Mouse (Mus musculus): Measurements from ENCODE around the gene Ccdc88c. TPM values are rescaled to one million over a fixed set of nuclear protein-coding genes. Genes with fewer than 3 reads are reported as not detected.

Gene Ccdc88c
- polyA plus RNA-seq, 1 experiment from 2014 or later = 16.7 TPM

GRCm38 (mm10) chr12:101007968-101008481, 20.8 kb downstream of the Ccdc88c start:
- DNase-seq = no peak
- no peak for ATAC-seq (ENCODE audit: low FRiP score, low TSS enrichment)
- no peak overlapping the region for H3K9ac ChIP-seq (replicated peaks; ENCODE audit: low read length)

GRCm38 (mm10) chr12:101007427-101007826, 21.4 kb downstream of the Ccdc88c start:
- H3K27ac ChIP-seq (replicated peaks; ENCODE audit: low read depth, low read length) = no peak overlapping the region
- H3K27me3 ChIP-seq (ENCODE audit: control insufficient read depth, insufficient read depth, low read length) = no peaks in the 10 kb centered on the region
- H3K9ac ChIP-seq (replicated peaks; ENCODE audit: low read length) = no peak overlapping the region
- H3K36me3 ChIP-seq (ENCODE audit: control insufficient read depth, insufficient read depth, low read length) = no peaks in the 10 kb centered on the region
- DNase-seq = no peak
- ATAC-seq (ENCODE audit: low FRiP score, low TSS enrichment) = no peak
- H3K4me2 ChIP-seq (ENCODE audit: low read length) = no peak overlapping the region
- no peaks in the 10 kb centered on the region for H3K9me3 ChIP-seq (ENCODE audit: control insufficient read depth, low read length)
- H3K4me1 ChIP-seq (ENCODE audit: control insufficient read depth, insufficient read depth, low read length) = peaks cover 38% of the 10 kb centered on the region
- 84% methylated on average over 9 of the region's 9 CpGs for WGBS
- no peak overlapping the region for H3K4me3 ChIP-seq (replicated peaks; ENCODE audit: low read depth, low read length)

More at GRCm38 (mm10) chr12:101007968-101008481, 20.8 kb downstream of the Ccdc88c start:
- Histone ChIP-seq H3K27me3 (ENCODE audit: control insufficient read depth, insufficient read depth, low read length) (no peaks in the 10 kb centered on the region), H3K4me1 (ENCODE audit: control insufficient read depth, insufficient read depth, low read length) (peaks cover 40% of the 10 kb centered on the region), H3K4me3 (replicated peaks; ENCODE audit: low read depth, low read length) (no peak overlapping the region), H3K4me2 (ENCODE audit: low read length) (no peak overlapping the region), H3K9me3 (ENCODE audit: control insufficient read depth, low read length) (no peaks in the 10 kb centered on the region), H3K36me3 (ENCODE audit: control insufficient read depth, insufficient read depth, low read length) (no peaks in the 10 kb centered on the region), H3K27ac (replicated peaks; ENCODE audit: low read depth, low read length) (no peak overlapping the region)
- 25% methylated on average over 10 of the region's 10 CpGs for WGBS

- Histone ChIP-seq H3K4me1 (ENCODE audit: control insufficient read depth, insufficient read depth, low read length) (peaks cover 34% of the 10 kb centered on the region), H3K4me3 (replicated peaks; ENCODE audit: low read depth, low read length) (no peak overlapping the region), H3K9me3 (ENCODE audit: control insufficient read depth, low read length) (no peaks in the 10 kb centered on the region), H3K27ac (replicated peaks; ENCODE audit: low read depth, low read length) (no peak overlapping the region), H3K27me3 (ENCODE audit: control insufficient read depth, insufficient read depth, low read length) (no peaks in the 10 kb centered on the region), H3K36me3 (ENCODE audit: control insufficient read depth, insufficient read depth, low read length) (no peaks in the 10 kb centered on the region), H3K4me2 (ENCODE audit: low read length) (no peak overlapping the region), H3K9ac (replicated peaks; ENCODE audit: low read length) (no peak overlapping the region)
- ATAC-seq (ENCODE audit: low FRiP score, low TSS enrichment) (no peak), DNase-seq (no peak)
- 85% methylated on average over 12 of the region's 12 CpGs for WGBS
Measured at GRCm38 (mm10) chr12:101005665-101006420, 23.0 kb downstream of the Ccdc88c start.

GRCm38 (mm10) chr12:101004982-101005381, 23.9 kb downstream of the Ccdc88c start:
- DNase-seq = no peak
- Histone ChIP-seq H3K27ac (replicated peaks; ENCODE audit: low read depth, low read length) (no peak overlapping the region), H3K4me3 (replicated peaks; ENCODE audit: low read depth, low read length) (no peak overlapping the region), H3K4me1 (ENCODE audit: control insufficient read depth, insufficient read depth, low read length) (peaks cover 34% of the 10 kb centered on the region), H3K9me3 (ENCODE audit: control insufficient read depth, low read length) (no peaks in the 10 kb centered on the region), H3K4me2 (ENCODE audit: low read length) (no peak overlapping the region), H3K27me3 (ENCODE audit: control insufficient read depth, insufficient read depth, low read length) (no peaks in the 10 kb centered on the region), H3K36me3 (ENCODE audit: control insufficient read depth, insufficient read depth, low read length) (no peaks in the 10 kb centered on the region), H3K9ac (replicated peaks; ENCODE audit: low read length) (no peak overlapping the region)
- peak; percentile 44 for ATAC-seq (ENCODE audit: low FRiP score, low TSS enrichment)
- 49% methylated on average over 5 of the region's 5 CpGs for WGBS

- Histone ChIP-seq H3K9ac (replicated peaks; ENCODE audit: low read length) (no peak overlapping the region), H3K4me3 (replicated peaks; ENCODE audit: low read depth, low read length) (no peak overlapping the region), H3K27me3 (ENCODE audit: control insufficient read depth, insufficient read depth, low read length) (no peaks in the 10 kb centered on the region), H3K4me2 (ENCODE audit: low read length) (no peak overlapping the region), H3K36me3 (ENCODE audit: control insufficient read depth, insufficient read depth, low read length) (no peaks in the 10 kb centered on the region), H3K4me1 (ENCODE audit: control insufficient read depth, insufficient read depth, low read length) (peaks cover 41% of the 10 kb centered on the region), H3K9me3 (ENCODE audit: control insufficient read depth, low read length) (no peaks in the 10 kb centered on the region), H3K27ac (replicated peaks; ENCODE audit: low read depth, low read length) (no peak overlapping the region)
- ATAC-seq (ENCODE audit: low FRiP score, low TSS enrichment) (no peak), DNase-seq (no peak)
- 34% methylated on average over 4 of the region's 4 CpGs for whole genome bisulfite sequencing
Measured at GRCm38 (mm10) chr12:101002801-101003513, 25.9 kb downstream of the Ccdc88c start.

- H3K27ac ChIP-seq (replicated peaks; ENCODE audit: low read depth, low read length) = 0 out of 2 replicates have a peak overlapping the region, but pooled peaks have one; percentile 26
- H3K4me1 ChIP-seq (ENCODE audit: control insufficient read depth, insufficient read depth, low read length) = peaks cover 49% of the 10 kb centered on the region
Measured at GRCm38 (mm10) chr12:100999061-100999954, 29.5 kb downstream of the Ccdc88c start.

GRCm38 (mm10) chr12:100998564-100998962, 30.3 kb downstream of the Ccdc88c start:
- no peak overlapping the region for H3K4me2 ChIP-seq (ENCODE audit: low read length)
- H3K27ac ChIP-seq (replicated peaks; ENCODE audit: low read depth, low read length) = 0 out of 2 replicates have a peak overlapping the region, but pooled peaks have one; percentile 26
- no peaks in the 10 kb centered on the region for H3K36me3 ChIP-seq (ENCODE audit: control insufficient read depth, insufficient read depth, low read length)
- peaks cover 46% of the 10 kb centered on the region for H3K4me1 ChIP-seq (ENCODE audit: control insufficient read depth, insufficient read depth, low read length)
- H3K9me3 ChIP-seq (ENCODE audit: control insufficient read depth, low read length) = no peaks in the 10 kb centered on the region
- no peak overlapping the region for H3K4me3 ChIP-seq (replicated peaks; ENCODE audit: low read depth, low read length)
- no peak for DNase-seq
- H3K9ac ChIP-seq (replicated peaks; ENCODE audit: low read length) = no peak overlapping the region
- ATAC-seq (ENCODE audit: low FRiP score, low TSS enrichment) = no peak
- no peaks in the 10 kb centered on the region for H3K27me3 ChIP-seq (ENCODE audit: control insufficient read depth, insufficient read depth, low read length)
- 54% methylated on average over 8 of the region's 8 CpGs for WGBS

More at GRCm38 (mm10) chr12:100999061-100999954, 29.5 kb downstream of the Ccdc88c start:
- ATAC-seq (ENCODE audit: low FRiP score, low TSS enrichment) (no peak), DNase-seq (no peak)
- no peaks in the 10 kb centered on the region for H3K9me3 ChIP-seq (ENCODE audit: control insufficient read depth, low read length)
- H3K36me3 ChIP-seq (ENCODE audit: control insufficient read depth, insufficient read depth, low read length) = no peaks in the 10 kb centered on the region
- no peak overlapping the region for H3K4me2 ChIP-seq (ENCODE audit: low read length)
- H3K27me3 ChIP-seq (ENCODE audit: control insufficient read depth, insufficient read depth, low read length) = no peaks in the 10 kb centered on the region
- no peak overlapping the region for H3K9ac ChIP-seq (replicated peaks; ENCODE audit: low read length)
- WGBS = 37% methylated on average over 7 of the region's 7 CpGs
- H3K4me3 ChIP-seq (replicated peaks; ENCODE audit: low read depth, low read length) = no peak overlapping the region

GRCm38 (mm10) chr12:100997830-100998563, 30.9 kb downstream of the Ccdc88c start:
- ATAC-seq (ENCODE audit: low FRiP score, low TSS enrichment) = no peak
- WGBS = 13% methylated on average over 10 of the region's 10 CpGs
- H3K27ac ChIP-seq (replicated peaks; ENCODE audit: low read depth, low read length) = no peak overlapping the region
- DNase-seq = no peak
- no peak overlapping the region for H3K4me3 ChIP-seq (replicated peaks; ENCODE audit: low read depth, low read length)
- peaks cover 46% of the 10 kb centered on the region for H3K4me1 ChIP-seq (ENCODE audit: control insufficient read depth, insufficient read depth, low read length)
- no peak overlapping the region for H3K4me2 ChIP-seq (ENCODE audit: low read length)
- no peak overlapping the region; the same call in 1 of the 2 replicates for H3K9ac ChIP-seq (replicated peaks; ENCODE audit: low read length)
- no peaks in the 10 kb centered on the region for H3K27me3 ChIP-seq (ENCODE audit: control insufficient read depth, insufficient read depth, low read length)
- no peaks in the 10 kb centered on the region for H3K9me3 ChIP-seq (ENCODE audit: control insufficient read depth, low read length)
- no peaks in the 10 kb centered on the region for H3K36me3 ChIP-seq (ENCODE audit: control insufficient read depth, insufficient read depth, low read length)

All from midbrain, embryonic 14.5 days (tissue).